Mouse (Mus musculus) limb, embryonic 15.5 days (tissue): ENCODE measurements around the gene Dqx1. TPM values are rescaled to one million over a fixed set of nuclear protein-coding genes. Genes with fewer than 3 reads are reported as not detected.
A peak's percentile ranks its signal among the peaks of the same experiment; 100 is the strongest.

Source experiments
- ATAC-seq: fragments of 200-750 bp; cut with Nextera tagmentation; 2 replicates; pipeline ENCODE4 v1.8.0; 2017; ENCODE audit warnings: low read depth, moderate TSS enrichment; ENCODE audit not compliant: insufficient number of reproducible peaks, low FRiP score, low TSS enrichment
- H3K27ac ChIP-seq: fragments of 300-500 bp; sonication (generic); 2 replicates; pipeline ENCODE4 v1.5.1; 2015; ENCODE audit warnings: moderate library complexity, mild to moderate bottlenecking, inconsistent platforms
- H3K27me3 ChIP-seq: fragments of 300-500 bp; sonication (generic); 2 replicates; pipeline ENCODE4 v1.6.1; 2015; ENCODE audit warnings: inconsistent platforms
- H3K36me3 ChIP-seq: fragments of 300-500 bp; sonication (generic); 2 replicates; pipeline ENCODE4 v1.6.1; 2015; ENCODE audit warnings: inconsistent platforms
- H3K4me1 ChIP-seq: fragments of 300-500 bp; sonication (generic); 2 replicates; pipeline ENCODE4 v1.6.1; 2015; ENCODE audit warnings: inconsistent platforms
- H3K4me2 ChIP-seq: fragments of 300-500 bp; sonication (generic); 2 replicates; pipeline ENCODE4 v1.6.1; 2015; ENCODE audit warnings: mild to moderate bottlenecking, inconsistent platforms
- H3K4me3 ChIP-seq: fragments of 300-500 bp; sonication (generic); 2 replicates; pipeline ENCODE4 v1.5.1; 2015; ENCODE audit warnings: mild to moderate bottlenecking, inconsistent platforms
- H3K9ac ChIP-seq: fragments of 300-500 bp; sonication (generic); 2 replicates; pipeline ENCODE4 v1.6.1; 2015; ENCODE audit warnings: inconsistent platforms
- H3K9me3 ChIP-seq: fragments of 300-500 bp; sonication (generic); 2 replicates; pipeline ENCODE4 v1.6.1; 2016; ENCODE audit warnings: inconsistent platforms
- WGBS: fragments of 180-500 bp; shearing (Covaris S2); methylation state at CpG from one replicate; pipeline ENCODE4 v1.1.7; 2015; 5-methylcytosine and 5-hydroxymethylcytosine counted together
- polyA plus RNA-seq: library from polyadenylated mRNA; unstranded; fragments of >200 nt; fragmentation: Nextera tagmentation; extraction: Ambion mirVana; gene quantifications from 2 replicates; pipeline ENCODE4 v1.2.1, GENCODE M21; 2015

The Dqx1 gene
- polyA plus RNA-seq, 1 experiment from 2014 or later = 1.3 TPM

GRCm38 (mm10) chr6:83101688-83102556 lies 44.3 kb downstream of the Dqx1 start:
- H3K9ac ChIP-seq = peak overlapping the region; percentile 56
- peak; percentile 58 for ATAC-seq
- WGBS = under 1% methylated on average over 74 of the region's 74 CpGs

GRCm38 (mm10) chr6:83103130-83103650 lies 45.5 kb downstream of the Dqx1 start:
- WGBS = 52% methylated on average over 11 of the region's 11 CpGs
- Histone ChIP-seq H3K4me3 (no peak overlapping the region), H3K4me2 (peak overlapping the region; percentile 93), H3K9me3 (no peaks in the 10 kb centered on the region), H3K4me1 (peaks cover 27% of the 10 kb centered on the region), H3K36me3 (peaks cover 5% of the 10 kb centered on the region; the same call in 1 of the 2 replicates), H3K9ac (no peak overlapping the region), H3K27ac (no peak overlapping the region), H3K27me3 (no peaks in the 10 kb centered on the region)
- ATAC-seq = 0 out of 2 replicates have a peak, but pooled peaks have one; percentile 4

More at GRCm38 (mm10) chr6:83101688-83102556, 44.3 kb downstream of the Dqx1 start:
- H3K4me3 ChIP-seq = peak overlapping the region; percentile 67
- peaks cover 18% of the 10 kb centered on the region for H3K4me1 ChIP-seq
- H3K27me3 ChIP-seq = no peaks in the 10 kb centered on the region
- H3K36me3 ChIP-seq = 0 out of 2 replicates have a peak, but pooled peaks cover 4% of the 10 kb centered on the region
- peak overlapping the region; percentile 86 for H3K27ac ChIP-seq
- H3K9me3 ChIP-seq = no peaks in the 10 kb centered on the region
- H3K4me2 ChIP-seq = peak overlapping the region; percentile 93

GRCm38 (mm10) chr6:83104158-83104557 lies 46.5 kb downstream of the Dqx1 start:
- H3K27ac ChIP-seq = no peak overlapping the region
- H3K9ac ChIP-seq = no peak overlapping the region
- H3K9me3 ChIP-seq = no peaks in the 10 kb centered on the region
- 84% methylated on average over 4 of the region's 4 CpGs for WGBS
- H3K27me3 ChIP-seq = no peaks in the 10 kb centered on the region
- H3K4me3 ChIP-seq = no peak overlapping the region
- peaks cover 32% of the 10 kb centered on the region for H3K4me1 ChIP-seq
- ATAC-seq = no peak
- peaks cover 5% of the 10 kb centered on the region; the same call in 1 of the 2 replicates for H3K36me3 ChIP-seq
- no peak overlapping the region for H3K4me2 ChIP-seq

GRCm38 (mm10) chr6:83107566-83108400 lies 50.1 kb downstream of the Dqx1 start:
- no peaks in the 10 kb centered on the region for H3K9me3 ChIP-seq
- no peak overlapping the region for H3K9ac ChIP-seq
- peaks cover 12% of the 10 kb centered on the region; the same call in 1 of the 2 replicates for H3K36me3 ChIP-seq
- H3K4me3 ChIP-seq = peak overlapping the region; percentile 89
- ATAC-seq = no peak
- H3K4me2 ChIP-seq = peak overlapping the region; percentile 82
- 35% methylated on average over 13 of the region's 13 CpGs for WGBS
- peaks cover 28% of the 10 kb centered on the region for H3K4me1 ChIP-seq
- no peaks in the 10 kb centered on the region for H3K27me3 ChIP-seq
- peak overlapping the region; percentile 85; the same call in 1 of the 2 replicates for H3K27ac ChIP-seq

GRCm38 (mm10) chr6:83108762-83109668 lies 51.4 kb downstream of the Dqx1 start, which contains the start of gene Mrpl53:
Gene Mrpl53, plus strand, starts transcription at chr6:83109040.
- ATAC-seq = peak; percentile 79
- Histone ChIP-seq H3K9ac (peak within 1 kb of the TSS; percentile 90), H3K27me3 (no peaks in the 10 kb centered on the region), H3K4me3 (peak within 1 kb of the TSS; percentile 89), H3K4me2 (peak within 1 kb of the TSS; percentile 82), H3K4me1 (peaks cover 20% of the 10 kb centered on the region), H3K36me3 (peaks cover 12% of the 10 kb centered on the region; the same call in 1 of the 2 replicates), H3K27ac (peak within 1 kb of the TSS; percentile 85), H3K9me3 (no peaks in the 10 kb centered on the region)
- under 1% methylated on average over 76 of the region's 76 CpGs for WGBS

- Histone ChIP-seq H3K4me1 (peaks cover 35% of the 10 kb centered on the region), H3K36me3 (peaks cover 10% of the 10 kb centered on the region; the same call in 1 of the 2 replicates), H3K27me3 (no peaks in the 10 kb centered on the region), H3K27ac (no peak overlapping the region), H3K9ac (no peak overlapping the region), H3K4me2 (no peak overlapping the region), H3K4me3 (no peak overlapping the region), H3K9me3 (no peaks in the 10 kb centered on the region)
- no peak for ATAC-seq
- 91% methylated on average over 4 of the region's 4 CpGs for WGBS
These were observed 54.0 kb downstream of the Dqx1 start for GRCm38 (mm10) chr6:83111510-83112136.

- Histone ChIP-seq H3K27me3 (no peaks in the 10 kb centered on the region), H3K36me3 (peaks cover 37% of the 10 kb centered on the region), H3K4me2 (peak within 1 kb of the TSS; percentile 70), H3K9ac (peak within 1 kb of the TSS; percentile 91), H3K9me3 (no peaks in the 10 kb centered on the region), H3K27ac (peak within 1 kb of the TSS; percentile 89), H3K4me3 (peak within 1 kb of the TSS; percentile 96), H3K4me1 (peaks cover 37% of the 10 kb centered on the region)
- peak; percentile 86 for ATAC-seq
- WGBS = 1% methylated on average over 58 of the region's 58 CpGs
These were observed 57.5 kb downstream of the Dqx1 start, which contains the start of gene Mogs for GRCm38 (mm10) chr6:83115011-83115671. Gene Mogs, plus strand, starts transcription at chr6:83115496.

GRCm38 (mm10) chr6:83115682-83116372 lies 58.2 kb downstream of the Dqx1 start:
- Histone ChIP-seq H3K9me3 (no peaks in the 10 kb centered on the region), H3K27ac (peak overlapping the region; percentile 89), H3K4me1 (peaks cover 42% of the 10 kb centered on the region), H3K36me3 (peaks cover 36% of the 10 kb centered on the region), H3K9ac (peak overlapping the region; percentile 91), H3K4me2 (peak overlapping the region; percentile 70), H3K4me3 (peak overlapping the region; percentile 96), H3K27me3 (no peaks in the 10 kb centered on the region)
- 1% methylated on average over 47 of the region's 48 CpGs for WGBS
- ATAC-seq = peak; percentile 70

GRCm38 (mm10) chr6:83116373-83117164 lies 58.9 kb downstream of the Dqx1 start:
- Histone ChIP-seq H3K4me3 (peak overlapping the region; percentile 96), H3K27me3 (no peaks in the 10 kb centered on the region), H3K9me3 (no peaks in the 10 kb centered on the region), H3K4me1 (peaks cover 43% of the 10 kb centered on the region), H3K9ac (peak overlapping the region; percentile 91), H3K27ac (0 out of 2 replicates have a peak overlapping the region, but pooled peaks have one; percentile 89), H3K4me2 (peak overlapping the region; percentile 70), H3K36me3 (peaks cover 30% of the 10 kb centered on the region)
- no peak for ATAC-seq
- 74% methylated on average over 11 of the region's 11 CpGs for WGBS
